Mouse (Mus musculus): ENCODE results near the gene Cdc14b. TPM values are rescaled to one million over a fixed set of nuclear protein-coding genes. Genes with fewer than 3 reads are reported as not detected.
A peak's percentile ranks its signal among the peaks of the same experiment; 100 is the strongest.

Gene Cdc14b
- polyA plus RNA-seq, 1 experiment from 2014 or later: 3.8 TPM

DNA sequence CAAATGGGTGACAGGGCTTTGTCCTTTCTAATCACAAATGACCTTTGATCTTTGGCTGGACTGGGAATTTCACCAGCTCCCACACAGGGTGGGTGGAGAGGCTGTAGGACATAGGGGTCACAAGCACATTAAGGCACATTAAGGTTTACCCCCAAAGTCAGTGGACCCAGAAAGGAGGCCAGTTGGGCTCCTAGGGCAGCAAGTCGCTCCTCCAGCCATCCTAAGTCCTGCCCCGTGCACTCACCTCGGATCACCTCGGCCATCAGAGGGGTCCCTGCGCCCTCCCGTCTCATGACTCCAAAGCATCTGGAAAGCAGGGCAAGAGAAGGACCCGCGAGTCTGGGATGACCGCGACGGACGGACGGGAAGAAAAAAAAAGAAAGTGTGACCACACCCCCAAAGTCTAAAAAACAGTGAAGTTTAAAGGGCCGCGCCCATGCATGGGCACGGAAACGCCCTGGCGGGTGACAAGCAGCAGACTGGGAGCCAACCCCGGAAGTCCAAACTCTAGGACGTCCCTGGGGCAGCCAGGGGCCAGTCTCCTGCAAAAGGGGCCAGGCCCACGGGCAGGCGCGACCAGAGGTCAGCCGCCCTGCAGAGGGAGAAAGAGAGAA is 26.8 kb downstream of the Cdc14b start:
- ATAC-seq: peak; percentile 69
- H3K4me1 ChIP-seq: peaks cover 9% of the 10 kb centered on the region
- H3K9ac ChIP-seq: peak overlapping the region; percentile 64
- no peaks in the 10 kb centered on the region for H3K36me3 ChIP-seq (ENCODE audit: poor library complexity, severe bottlenecking)
- H3K4me3 ChIP-seq: peak overlapping the region; percentile 50
- H3K9me3 ChIP-seq (replicated peaks): no peaks in the 10 kb centered on the region
- peak overlapping the region; percentile 95 for H3K4me2 ChIP-seq
- no peaks in the 10 kb centered on the region; the same call in 1 of the 2 replicates for H3K27me3 ChIP-seq
- WGBS: 2% methylated on average over 24 of the region's 24 CpGs
- no peak overlapping the region for H3K27ac ChIP-seq

DNA sequence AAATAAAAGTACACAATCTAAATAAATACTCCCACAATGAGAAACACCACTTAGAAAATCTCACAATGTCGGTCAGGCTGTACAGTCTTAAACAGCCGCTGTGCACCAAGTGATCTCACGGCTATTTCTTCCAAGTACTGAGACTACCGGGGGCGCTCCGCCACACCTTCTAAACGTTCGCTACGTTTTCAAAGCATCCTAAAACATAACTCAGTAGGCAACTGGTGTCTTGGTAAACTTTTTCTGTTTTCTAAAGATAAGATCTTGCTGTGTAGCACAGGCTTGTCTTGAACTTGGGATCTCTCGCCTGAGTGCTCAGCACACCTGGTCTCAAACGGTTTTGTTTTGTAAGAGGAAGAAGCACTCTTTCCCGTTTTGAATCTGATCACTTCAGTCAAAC is 29.0 kb downstream of the Cdc14b start:
- no peak overlapping the region for H3K4me2 ChIP-seq
- 82% methylated on average over 12 of the region's 12 CpGs for WGBS
- no peak overlapping the region for H3K9ac ChIP-seq
- H3K4me3 ChIP-seq: no peak overlapping the region
- ATAC-seq: no peak
- H3K36me3 ChIP-seq (ENCODE audit: poor library complexity, severe bottlenecking): no peaks in the 10 kb centered on the region
- no peaks in the 10 kb centered on the region for H3K9me3 ChIP-seq (replicated peaks)
- peaks cover 9% of the 10 kb centered on the region for H3K4me1 ChIP-seq
- H3K27me3 ChIP-seq: no peaks in the 10 kb centered on the region; the same call in 1 of the 2 replicates
- H3K27ac ChIP-seq: no peak overlapping the region

DNA sequence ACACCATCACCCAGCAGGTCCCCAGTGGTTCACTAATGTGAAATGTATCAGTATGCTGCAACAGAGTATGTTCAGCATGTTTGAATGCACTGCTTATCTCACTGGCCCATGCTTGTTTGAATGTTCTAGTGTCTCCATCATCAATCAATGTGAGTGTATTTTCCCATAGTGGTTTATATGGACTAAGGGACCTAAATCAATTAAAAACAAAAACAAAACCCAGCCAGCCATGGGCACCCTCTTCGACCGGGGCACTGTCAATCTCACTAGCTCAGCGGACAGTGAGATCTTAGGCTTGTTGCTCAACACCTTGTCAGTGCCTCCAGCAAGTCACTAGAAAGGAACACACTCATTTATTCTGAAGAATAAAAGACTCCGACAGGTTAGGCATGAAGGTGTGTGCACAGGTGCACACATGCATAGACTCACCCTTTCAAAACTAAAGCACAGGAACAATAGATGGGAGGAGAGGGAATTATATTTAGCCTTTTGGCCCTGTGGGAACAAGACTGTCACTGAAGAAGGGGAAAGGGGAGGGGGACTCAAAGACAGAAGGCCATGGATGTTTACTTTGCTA is 30.3 kb downstream of the Cdc14b start:
- H3K4me2 ChIP-seq: no peak overlapping the region
- no peaks in the 10 kb centered on the region for H3K9me3 ChIP-seq (replicated peaks)
- H3K4me1 ChIP-seq: peaks cover 9% of the 10 kb centered on the region
- H3K9ac ChIP-seq: no peak overlapping the region
- no peak overlapping the region for H3K4me3 ChIP-seq
- H3K27ac ChIP-seq: no peak overlapping the region
- WGBS: 87% methylated on average over 4 of the region's 4 CpGs
- H3K27me3 ChIP-seq: no peaks in the 10 kb centered on the region; the same call in 1 of the 2 replicates
- ATAC-seq: no peak
- no peaks in the 10 kb centered on the region for H3K36me3 ChIP-seq (ENCODE audit: poor library complexity, severe bottlenecking)

- no peaks in the 10 kb centered on the region for H3K9me3 ChIP-seq (replicated peaks)
- H3K36me3 ChIP-seq (ENCODE audit: poor library complexity, severe bottlenecking): no peaks in the 10 kb centered on the region
- no peak overlapping the region for H3K27ac ChIP-seq
- ATAC-seq: no peak
- H3K4me3 ChIP-seq: no peak overlapping the region
- no peaks in the 10 kb centered on the region for H3K4me1 ChIP-seq
- H3K9ac ChIP-seq: no peak overlapping the region
- no peaks in the 10 kb centered on the region for H3K27me3 ChIP-seq
- no peak overlapping the region for H3K4me2 ChIP-seq
Observed at GRCm38 (mm10) chr13:64242721-64243120, 32.4 kb downstream of the Cdc14b start.

GRCm38 (mm10) chr13:64240626-64241025 is 34.5 kb downstream of the Cdc14b start:
- H3K27me3 ChIP-seq: no peaks in the 10 kb centered on the region
- 77% methylated on average over 7 of the region's 7 CpGs for WGBS
- H3K4me3 ChIP-seq: no peak overlapping the region
- H3K9ac ChIP-seq: no peak overlapping the region
- H3K36me3 ChIP-seq (ENCODE audit: poor library complexity, severe bottlenecking): no peaks in the 10 kb centered on the region
- no peak for ATAC-seq
- H3K9me3 ChIP-seq (replicated peaks): no peaks in the 10 kb centered on the region
- no peaks in the 10 kb centered on the region for H3K4me1 ChIP-seq
- H3K4me2 ChIP-seq: no peak overlapping the region
- no peak overlapping the region for H3K27ac ChIP-seq

DNA sequence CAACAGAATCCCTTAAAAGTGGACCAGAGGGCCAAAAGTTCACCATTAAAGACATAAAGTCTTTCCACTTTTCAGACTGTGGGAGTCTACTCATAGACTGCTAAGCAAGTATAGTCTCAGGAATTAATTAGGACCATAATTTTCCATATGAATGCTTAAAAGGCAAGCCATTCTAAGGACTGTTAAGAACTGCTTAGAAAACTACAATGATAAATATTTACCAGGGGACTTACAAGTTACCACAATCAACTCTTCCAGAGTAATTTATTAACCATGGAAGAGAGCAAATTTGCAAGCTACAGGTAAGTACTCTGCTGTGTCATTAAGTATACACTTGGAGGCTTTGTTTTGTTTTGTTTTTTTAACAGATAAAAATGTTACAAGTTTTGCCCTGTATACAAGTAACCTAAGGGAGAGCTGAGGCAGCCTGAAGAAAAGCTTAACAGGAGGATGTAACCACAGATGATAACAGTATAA is 37.4 kb downstream of the Cdc14b start:
- Histone ChIP-seq H3K27me3 (no peaks in the 10 kb centered on the region), H3K9me3 (replicated peaks) (no peaks in the 10 kb centered on the region), H3K27ac (no peak overlapping the region), H3K36me3 (ENCODE audit: poor library complexity, severe bottlenecking) (no peaks in the 10 kb centered on the region), H3K9ac (no peak overlapping the region), H3K4me3 (no peak overlapping the region), H3K4me2 (no peak overlapping the region), H3K4me1 (no peaks in the 10 kb centered on the region)
- no peak for ATAC-seq

- Histone ChIP-seq H3K4me1 (no peaks in the 10 kb centered on the region), H3K27me3 (no peaks in the 10 kb centered on the region), H3K4me2 (no peak overlapping the region), H3K9ac (no peak overlapping the region), H3K4me3 (no peak overlapping the region), H3K36me3 (ENCODE audit: poor library complexity, severe bottlenecking) (no peaks in the 10 kb centered on the region), H3K9me3 (replicated peaks) (no peaks in the 10 kb centered on the region), H3K27ac (no peak overlapping the region)
- WGBS: 80% methylated on average over 4 of the region's 4 CpGs
- no peak for ATAC-seq
Observed at GRCm38 (mm10) chr13:64237000-64237680, 38.0 kb downstream of the Cdc14b start.

DNA sequence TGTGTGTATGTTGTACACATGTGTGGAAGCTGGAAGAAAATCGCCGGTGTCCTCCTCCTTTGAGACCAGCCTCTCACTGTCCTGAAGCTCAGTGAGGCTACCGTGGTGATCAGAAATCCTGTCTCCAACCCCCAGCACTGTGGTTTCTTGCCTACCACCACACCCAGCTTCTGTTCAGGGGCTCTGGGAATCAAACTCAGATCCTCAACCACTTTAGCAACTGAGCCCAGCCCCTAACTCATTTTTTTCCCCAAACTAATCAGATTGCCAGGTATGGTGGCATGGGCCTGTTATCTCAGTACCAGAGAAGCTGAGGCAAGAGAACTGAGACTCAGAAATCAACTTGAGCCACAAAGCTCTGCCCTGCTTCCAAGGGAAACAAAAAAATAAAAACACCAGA is 39.3 kb downstream of the Cdc14b start:
- Histone ChIP-seq H3K27ac (no peak overlapping the region), H3K9ac (no peak overlapping the region), H3K36me3 (ENCODE audit: poor library complexity, severe bottlenecking) (no peaks in the 10 kb centered on the region), H3K27me3 (no peaks in the 10 kb centered on the region), H3K4me1 (no peaks in the 10 kb centered on the region), H3K4me3 (no peak overlapping the region), H3K4me2 (no peak overlapping the region), H3K9me3 (replicated peaks) (no peaks in the 10 kb centered on the region)
- 89% methylated on average over 3 of the region's 3 CpGs for WGBS
- no peak for ATAC-seq

DNA sequence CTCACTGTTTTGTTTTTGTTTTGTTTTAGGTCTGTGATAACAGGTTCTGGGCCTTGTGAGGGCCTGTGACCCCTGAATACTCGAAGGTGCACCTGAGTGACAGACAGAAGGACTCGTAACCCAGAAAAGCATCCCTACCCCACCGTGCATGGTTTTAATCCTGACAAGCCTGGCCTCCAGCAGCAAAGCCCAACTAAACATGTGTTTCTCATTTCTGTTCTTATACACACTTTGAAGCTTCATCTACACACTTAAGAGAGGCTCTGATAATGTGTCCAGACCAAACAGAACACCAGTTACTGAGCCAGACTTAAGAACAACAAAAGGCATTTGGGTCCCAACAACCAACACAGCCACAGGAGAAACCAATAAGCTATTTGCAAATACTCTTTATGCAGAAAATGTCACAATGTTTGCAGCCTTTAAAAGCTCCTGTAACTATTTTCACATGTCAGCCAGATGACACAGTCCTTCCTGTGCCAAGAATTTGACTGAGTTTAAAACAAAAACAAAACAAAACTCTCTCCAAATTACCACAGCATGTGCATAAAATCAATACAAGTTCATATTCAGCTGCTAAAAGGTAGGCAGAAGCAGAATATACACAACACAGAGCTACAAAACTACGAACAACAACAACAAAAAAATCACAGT is 39.9 kb downstream of the Cdc14b start:
- Histone ChIP-seq H3K4me2 (no peak overlapping the region), H3K9me3 (replicated peaks) (no peaks in the 10 kb centered on the region), H3K36me3 (ENCODE audit: poor library complexity, severe bottlenecking) (no peaks in the 10 kb centered on the region), H3K4me1 (no peaks in the 10 kb centered on the region), H3K27ac (no peak overlapping the region), H3K4me3 (no peak overlapping the region), H3K9ac (no peak overlapping the region), H3K27me3 (no peaks in the 10 kb centered on the region)
- WGBS: 79% methylated on average over 4 of the region's 4 CpGs
- no peak for ATAC-seq

GRCm38 (mm10) chr13:64233139-64233538 is 42.0 kb downstream of the Cdc14b start:
- no peaks in the 10 kb centered on the region for H3K36me3 ChIP-seq (ENCODE audit: poor library complexity, severe bottlenecking)
- no peaks in the 10 kb centered on the region for H3K9me3 ChIP-seq (replicated peaks)
- no peak overlapping the region for H3K9ac ChIP-seq
- no peak overlapping the region for H3K4me2 ChIP-seq
- no peaks in the 10 kb centered on the region for H3K27me3 ChIP-seq
- no peak overlapping the region for H3K27ac ChIP-seq
- H3K4me1 ChIP-seq: no peaks in the 10 kb centered on the region
- H3K4me3 ChIP-seq: no peak overlapping the region
- ATAC-seq: no peak
- WGBS: 81% methylated on average over 4 of the region's 4 CpGs

- no peak for ATAC-seq
- H3K27me3 ChIP-seq: no peaks in the 10 kb centered on the region
- whole genome bisulfite sequencing: 95% methylated on average over 4 of the region's 4 CpGs
Observed at GRCm38 (mm10) chr13:64226725-64227124, 48.4 kb downstream of the Cdc14b start.

GRCm38 (mm10) chr13:64225738-64226137 is 49.4 kb downstream of the Cdc14b start:
- Histone ChIP-seq H3K9ac (no peak overlapping the region), H3K27me3 (no peaks in the 10 kb centered on the region), H3K27ac (no peak overlapping the region), H3K36me3 (ENCODE audit: poor library complexity, severe bottlenecking) (no peaks in the 10 kb centered on the region), H3K4me3 (no peak overlapping the region), H3K4me1 (no peaks in the 10 kb centered on the region), H3K4me2 (no peak overlapping the region), H3K9me3 (replicated peaks) (no peaks in the 10 kb centered on the region)
- no peak for ATAC-seq
- WGBS: 92% methylated on average over 3 of the region's 3 CpGs

More at GRCm38 (mm10) chr13:64226725-64227124, 48.4 kb downstream of the Cdc14b start:
- Histone ChIP-seq H3K9me3 (replicated peaks) (no peaks in the 10 kb centered on the region), H3K4me1 (no peaks in the 10 kb centered on the region), H3K27ac (no peak overlapping the region), H3K4me3 (no peak overlapping the region), H3K9ac (no peak overlapping the region), H3K4me2 (no peak overlapping the region), H3K36me3 (ENCODE audit: poor library complexity, severe bottlenecking) (no peaks in the 10 kb centered on the region)
